Comparison of ENCODE assay signal across 7 mouse cellular contexts in genomic region chr11:30771267-30771903, GRCm38 (mm10). TPM values are rescaled to one million over a fixed set of nuclear protein-coding genes. Genes with fewer than 3 reads are reported as not detected.
A peak's percentile ranks its signal among the peaks of the same experiment; 100 is the strongest.
DNase-seq lines count a peak whose midpoint lies in the region; ATAC-seq and TF ChIP-seq lines count a peak whose summit lies in the region.

TSS of gene Psme4 (plus strand) at chr11:30771726.

- under 1% methylated on average over 42 of the region's 43 CpGs for WGBS in embryonic facial prominence, embryonic 12.5 days
- 1% methylated on average over 43 of the region's 43 CpGs for WGBS in kidney, adult 2 months
- WGBS in limb, embryonic 12.5 days, result 2% methylated on average over 43 of the region's 43 CpGs
- under 1% methylated on average over 41 of the region's 43 CpGs for WGBS in midbrain, embryonic 15.5 days
- whole genome bisulfite sequencing in spleen, adult 2 months, result 2% methylated on average over 42 of the region's 43 CpGs

- peak within 1 kb of the TSS; percentile 98 for H3K9ac ChIP-seq in embryonic facial prominence, embryonic 12.5 days
- peak within 1 kb of the TSS; percentile 96 for H3K9ac ChIP-seq in limb, embryonic 12.5 days (replicated peaks)
- H3K9ac ChIP-seq in midbrain, embryonic 15.5 days, result peak within 1 kb of the TSS; percentile 97

- DNase-seq in adrenal gland, postnatal 25 days, result peak; percentile 97
- peak; percentile 97 for DNase-seq in heart, adult 18-20 months
- peak; percentile 97 for DNase-seq in kidney, adult 2 months
- DNase-seq in spleen, adult 2 months (ENCODE audit: low read depth in 1 of 2, low spot score in 2 of 2), result peak; percentile 80 to 92

- peak; percentile 94 for TF ChIP-seq POLR2A in kidney, adult 2 months (IDR thresholded peaks at IDR 0.05; ENCODE audit: low read depth, low read length)
- peak; percentile 77 for TF ChIP-seq POLR2A in spleen, adult 2 months (IDR thresholded peaks at IDR 0.05; ENCODE audit: low read depth, low read length)

- no peaks in the 10 kb centered on the region for H3K9me3 ChIP-seq in embryonic facial prominence, embryonic 12.5 days
- H3K9me3 ChIP-seq in limb, embryonic 12.5 days, result no peaks in the 10 kb centered on the region
- H3K9me3 ChIP-seq in midbrain, embryonic 15.5 days, result no peaks in the 10 kb centered on the region

- H3K4me3 ChIP-seq in embryonic facial prominence, embryonic 12.5 days, result peak within 1 kb of the TSS; percentile 94
- H3K4me3 ChIP-seq in kidney, adult 2 months (ENCODE audit: insufficient read depth, low read depth, low read length), result peak within 1 kb of the TSS; percentile 64
- peak within 1 kb of the TSS; percentile 96 for H3K4me3 ChIP-seq in limb, embryonic 12.5 days (replicated peaks)
- H3K4me3 ChIP-seq in midbrain, embryonic 15.5 days, result peak within 1 kb of the TSS; percentile 98
- H3K4me3 ChIP-seq in spleen, adult 2 months (ENCODE audit: extremely low read depth, insufficient read depth, insufficient read length), result peak within 1 kb of the TSS; percentile 66

- peak within 1 kb of the TSS; percentile 94 for H3K27ac ChIP-seq in embryonic facial prominence, embryonic 12.5 days
- peak within 1 kb of the TSS; percentile 77 for H3K27ac ChIP-seq in kidney, adult 2 months (ENCODE audit: insufficient read depth, low read depth, low read length)
- H3K27ac ChIP-seq in limb, embryonic 12.5 days, result peak within 1 kb of the TSS; percentile 94
- H3K27ac ChIP-seq in midbrain, embryonic 15.5 days, result peak within 1 kb of the TSS; percentile 95
- H3K27ac ChIP-seq in spleen, adult 2 months (ENCODE audit: insufficient read depth, low read length), result peak within 1 kb of the TSS; percentile 73

- TF ChIP-seq CTCF in kidney, adult 2 months (conservative IDR thresholded peaks at IDR 0.05; ENCODE audit: insufficient read depth, insufficient read length, low read depth, low read length), result no peak
- TF ChIP-seq CTCF in spleen, adult 2 months (IDR thresholded peaks at IDR 0.05; ENCODE audit: extremely low read depth, insufficient read depth, insufficient read length, insufficient replicate concordance), result no peak

- no peaks in the 10 kb centered on the region for H3K36me3 ChIP-seq in embryonic facial prominence, embryonic 12.5 days
- no peaks in the 10 kb centered on the region for H3K36me3 ChIP-seq in kidney, adult 2 months (ENCODE audit: control insufficient read depth, insufficient read depth, low read length)
- H3K36me3 ChIP-seq in limb, embryonic 12.5 days, result no peaks in the 10 kb centered on the region
- no peaks in the 10 kb centered on the region for H3K36me3 ChIP-seq in midbrain, embryonic 15.5 days (replicated peaks)
- H3K36me3 ChIP-seq in spleen, adult 2 months (ENCODE audit: control insufficient read depth, insufficient read depth, low read length), result no peaks in the 10 kb centered on the region

- H3K27me3 ChIP-seq in embryonic facial prominence, embryonic 12.5 days, result no peaks in the 10 kb centered on the region
- no peaks in the 10 kb centered on the region for H3K27me3 ChIP-seq in kidney, adult 2 months (replicated peaks; ENCODE audit: control insufficient read depth, insufficient read depth, low read length)
- no peaks in the 10 kb centered on the region for H3K27me3 ChIP-seq in limb, embryonic 12.5 days
- no peaks in the 10 kb centered on the region for H3K27me3 ChIP-seq in midbrain, embryonic 15.5 days (replicated peaks)
- 0 out of 2 replicates have a peak, but pooled peaks cover 1% of the 10 kb centered on the region for H3K27me3 ChIP-seq in spleen, adult 2 months (ENCODE audit: control insufficient read depth, insufficient read depth, low read length)

- peak within 1 kb of the TSS; percentile 64 for H3K4me2 ChIP-seq in embryonic facial prominence, embryonic 12.5 days (replicated peaks)
- peak within 1 kb of the TSS; percentile 69 for H3K4me2 ChIP-seq in limb, embryonic 12.5 days
- H3K4me2 ChIP-seq in midbrain, embryonic 15.5 days, result peak within 1 kb of the TSS; percentile 77

- ATAC-seq in embryonic facial prominence, embryonic 12.5 days (ENCODE audit: insufficient number of reproducible peaks, insufficient read depth, low FRiP score, low TSS enrichment), result peak; percentile 97
- ATAC-seq in limb, embryonic 12.5 days (ENCODE audit: insufficient number of reproducible peaks, insufficient read depth, low FRiP score, low TSS enrichment, low read depth), result peak; percentile 98
- peak; percentile 99 for ATAC-seq in midbrain, embryonic 15.5 days (replicated peaks)

- no peaks in the 10 kb centered on the region for H3K4me1 ChIP-seq in embryonic facial prominence, embryonic 12.5 days
- peaks cover 9% of the 10 kb centered on the region for H3K4me1 ChIP-seq in kidney, adult 2 months (ENCODE audit: control insufficient read depth, insufficient read depth, low read length)
- H3K4me1 ChIP-seq in limb, embryonic 12.5 days (replicated peaks), result peaks cover 8% of the 10 kb centered on the region
- peaks cover 29% of the 10 kb centered on the region for H3K4me1 ChIP-seq in midbrain, embryonic 15.5 days
- H3K4me1 ChIP-seq in spleen, adult 2 months (ENCODE audit: control insufficient read depth, insufficient read depth, insufficient read length), result no peaks in the 10 kb centered on the region

RNA-seq across cellular contexts. Expression of gene Psme4, which starts in this region (rescaled TPM):
- 77.5 and 80.9 TPM in 2 replicates for total RNA-seq in adrenal gland, postnatal 25 days (2021)
- 29.7 and 29.8 TPM in 2 replicates for polyA plus RNA-seq in embryonic facial prominence, embryonic 12.5 days (2016; fragmentation: Nextera tagmentation; extraction: Ambion mirVana)
- total RNA-seq in heart, adult 18-20 months (2021), result 100 to 1,000 TPM; 195 to 202 TPM
- 15.4 and 19.7 TPM in 2 replicates for polyA plus RNA-seq in kidney, adult 2 months (2012; rRNA removed)
- polyA plus RNA-seq in limb, embryonic 12.5 days (2016; fragmentation: Nextera tagmentation; extraction: Ambion mirVana), result 31.2 and 33.1 TPM in 2 replicates
- polyA plus RNA-seq in midbrain, embryonic 15.5 days (2015; fragmentation: Nextera tagmentation; extraction: Ambion mirVana), result 14.6 and 17.2 TPM in 2 replicates
- polyA plus RNA-seq in spleen, adult 2 months (2012; rRNA removed), result 4.3 TPM in 2 replicates

Comparison
In these comparisons a context has a peak if more than half of its experiments do, and no peak if none do; other contexts are left out.
1. Peak in every context shown above with its lines: DNase-seq, ATAC-seq, H3K4me3 ChIP-seq and H3K27ac ChIP-seq.